Mouse (Mus musculus): ENCODE data around the gene Rabep2. TPM values are rescaled to one million over a fixed set of nuclear protein-coding genes. Genes with fewer than 3 reads are reported as not detected.

Rabep2 gene
- polyA plus RNA-seq (2015; fragmentation: Nextera tagmentation; extraction: Ambion mirVana), result 14.2 and 17.6 TPM in 2 replicates

DNA sequence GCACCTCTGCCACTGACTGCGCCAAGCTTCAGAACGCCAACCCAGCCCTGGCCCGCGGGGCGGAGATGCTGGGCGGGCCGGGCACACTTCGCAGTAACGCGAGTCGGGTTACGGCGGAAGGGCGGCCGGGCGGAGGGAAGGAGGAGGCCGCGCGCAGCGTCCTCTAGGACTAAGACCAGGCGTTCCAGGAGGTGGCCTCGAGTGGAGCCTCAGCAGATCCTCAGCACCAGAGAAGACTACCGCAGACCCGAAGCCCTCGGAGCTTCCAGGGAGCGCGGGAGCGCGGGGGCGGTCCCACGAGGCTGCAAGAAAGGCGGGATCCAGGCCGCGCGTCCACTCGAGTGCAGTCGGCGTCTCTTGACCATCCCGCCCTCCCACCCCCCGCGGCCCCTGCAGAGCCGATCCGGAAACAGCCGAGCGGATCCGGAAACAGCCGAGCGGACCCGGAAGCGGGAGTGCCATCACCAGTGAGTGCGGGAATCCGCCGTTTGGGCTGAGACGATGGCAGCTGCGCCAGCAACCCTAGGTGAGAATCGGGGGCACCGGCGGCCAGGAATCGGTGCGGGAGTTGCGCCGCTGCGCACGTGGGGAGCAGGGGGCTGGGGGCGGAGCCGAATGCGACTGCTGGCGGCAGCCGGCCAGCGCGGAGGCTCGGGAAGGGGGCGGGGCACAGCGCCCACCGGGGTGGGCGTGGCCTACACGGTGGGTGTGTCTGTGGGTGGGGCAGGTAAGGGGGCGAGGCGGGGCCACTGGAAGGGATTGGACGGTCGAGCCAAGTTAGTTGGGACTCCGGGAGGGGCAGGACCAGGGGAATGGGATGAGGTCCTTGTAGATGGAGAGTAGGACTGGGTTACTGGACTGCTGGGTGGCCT lies at the start of gene Rabep2:
Gene Rabep2 (plus strand): TSS at position 129 of the 872 bp plus-strand sequence.

DNA sequence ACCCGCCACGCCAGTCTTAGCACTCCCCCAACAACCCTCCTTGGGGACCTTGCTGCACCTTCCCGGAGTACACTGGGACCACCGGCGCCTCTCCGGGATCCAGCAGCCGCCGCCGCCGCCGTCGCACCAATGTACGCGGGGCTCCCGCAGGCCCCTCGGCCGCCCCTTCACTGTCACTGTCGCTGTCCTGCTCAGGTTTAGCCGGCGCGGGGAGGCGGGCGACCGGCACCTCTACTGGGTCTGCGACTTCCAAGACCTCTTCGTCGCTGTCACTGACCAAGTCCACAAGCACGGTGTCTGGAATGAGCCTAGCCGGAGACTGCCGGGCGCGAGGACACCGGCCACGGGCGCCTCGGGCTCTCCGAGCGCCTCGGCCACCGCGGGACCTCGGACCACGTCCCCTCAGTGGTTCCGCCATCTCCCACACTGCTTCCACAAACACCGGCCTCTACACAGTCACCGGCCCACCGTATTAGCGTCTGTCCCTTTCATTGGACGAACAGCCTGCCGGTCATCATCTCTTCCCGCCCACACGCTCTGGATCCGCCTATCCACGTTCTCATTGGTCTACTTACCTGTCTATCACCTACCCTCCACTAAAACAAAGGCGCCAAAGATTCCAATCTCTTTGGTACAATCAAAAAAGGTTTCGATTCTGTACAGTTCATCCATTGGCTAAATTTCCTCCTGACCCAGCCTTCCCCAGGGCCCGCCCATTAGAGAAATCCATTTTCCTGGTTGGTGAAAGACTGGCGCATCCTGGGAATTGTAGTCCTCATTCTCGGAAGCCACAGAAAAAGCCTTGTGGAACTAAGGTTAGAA lies 32.0 kb upstream of the Rabep2 start, which contains the start of gene Nfatc2ip:
Gene Nfatc2ip (minus strand): TSS at position 440 of the 822 bp plus-strand sequence.

GRCm38 (mm10) chr7:126414725-126415124 lies 13.8 kb upstream of the Rabep2 start, which contains the start of gene Cd19:
Cd19 (minus strand) TSS chr7:126414889.

GRCm38 (mm10) chr7:126463004-126463403 lies 34.4 kb downstream of the Rabep2 start, which contains the start of gene Atp2a1:
Atp2a1 (minus strand) TSS chr7:126463108.

GRCm38 (mm10) chr7:126474993-126475581 lies 46.5 kb downstream of the Rabep2 start, which contains the start of gene Sh2b1:
Sh2b1 (minus strand) TSS chr7:126475424.

DNA sequence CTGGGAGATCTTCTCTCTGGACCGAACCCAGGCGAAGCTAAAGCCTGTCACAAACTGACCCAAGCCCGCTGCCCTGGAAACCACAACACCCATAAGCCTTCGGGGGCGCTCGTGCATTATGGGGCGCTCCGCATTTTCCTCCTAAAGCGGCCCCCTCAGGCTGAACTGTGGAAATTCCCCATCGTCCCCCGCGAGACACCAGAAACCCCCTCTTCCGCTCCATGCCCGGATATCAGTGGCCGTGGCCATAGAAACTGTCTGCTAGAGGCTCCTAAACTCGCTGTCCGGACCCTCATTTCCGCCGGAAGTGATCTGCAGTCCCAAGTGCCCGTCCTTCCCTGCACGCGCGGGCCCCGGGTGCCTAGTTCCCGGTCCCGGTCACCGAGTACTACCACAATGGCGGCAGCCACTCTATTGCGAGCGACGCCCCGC lies 58.5 kb downstream of the Rabep2 start, which contains the start of gene Tufm:
Gene Tufm (plus strand): TSS at position 310 of the 432 bp plus-strand sequence.

Other genes with a start within 250 kb of the Rabep2 start
- 19.8 and 21.4 TPM in 2 replicates for gene Xpo6, start 228.3 kb upstream of the Rabep2 start, polyA plus RNA-seq (2015; fragmentation: Nextera tagmentation; extraction: Ambion mirVana)
- 2.3 and 3.1 TPM in 2 replicates for gene Sbk1, start 156.1 kb upstream of the Rabep2 start, polyA plus RNA-seq (2015; fragmentation: Nextera tagmentation; extraction: Ambion mirVana)
- 0.48 and 1.0 TPM in 2 replicates for gene Lat, start 59.2 kb upstream of the Rabep2 start, polyA plus RNA-seq (2015; fragmentation: Nextera tagmentation; extraction: Ambion mirVana)
- gene Spns1, start 51.3 kb upstream of the Rabep2 start, polyA plus RNA-seq (2015; fragmentation: Nextera tagmentation; extraction: Ambion mirVana), result 28.0 and 30.0 TPM in 2 replicates
- 1.1 and 1.3 TPM in 2 replicates for gene Nfatc2ip, start 32.0 kb upstream of the Rabep2 start, polyA plus RNA-seq (2015; fragmentation: Nextera tagmentation; extraction: Ambion mirVana)
- 0.35 TPM in 1 of 2 replicates, not detected in the other for gene Cd19, start 13.9 kb upstream of the Rabep2 start, polyA plus RNA-seq (2015; fragmentation: Nextera tagmentation; extraction: Ambion mirVana)
- gene Atp2a1, start 34.3 kb downstream of the Rabep2 start, polyA plus RNA-seq (2015; fragmentation: Nextera tagmentation; extraction: Ambion mirVana), result 0.41 and 0.55 TPM in 2 replicates
- 23.0 and 23.6 TPM in 2 replicates for gene Sh2b1, start 46.7 kb downstream of the Rabep2 start, polyA plus RNA-seq (2015; fragmentation: Nextera tagmentation; extraction: Ambion mirVana)
- 55.4 and 60.2 TPM in 2 replicates for gene Tufm, start 58.6 kb downstream of the Rabep2 start, polyA plus RNA-seq (2015; fragmentation: Nextera tagmentation; extraction: Ambion mirVana)
- 23.0 and 25.2 TPM in 2 replicates for gene Atxn2l, start 74.7 kb downstream of the Rabep2 start, polyA plus RNA-seq (2015; fragmentation: Nextera tagmentation; extraction: Ambion mirVana)
- 152 and 161 TPM in 2 replicates for gene Eif3c, start 137.7 kb downstream of the Rabep2 start, polyA plus RNA-seq (2015; fragmentation: Nextera tagmentation; extraction: Ambion mirVana)
- 2.1 and 3.6 TPM in 2 replicates for gene Apobr, start 156.2 kb downstream of the Rabep2 start, polyA plus RNA-seq (2015; fragmentation: Nextera tagmentation; extraction: Ambion mirVana)
- gene Cln3, start 157.1 kb downstream of the Rabep2 start, polyA plus RNA-seq (2015; fragmentation: Nextera tagmentation; extraction: Ambion mirVana), result 17.2 and 19.0 TPM in 2 replicates
- not detected in 2 replicates for gene Il27, start 166.2 kb downstream of the Rabep2 start, polyA plus RNA-seq (2015; fragmentation: Nextera tagmentation; extraction: Ambion mirVana)
- 62.7 and 73.5 TPM in 2 replicates for gene Nupr1, start 202.1 kb downstream of the Rabep2 start, polyA plus RNA-seq (2015; fragmentation: Nextera tagmentation; extraction: Ambion mirVana)
- gene Sgf29, start 220.6 kb downstream of the Rabep2 start, polyA plus RNA-seq (2015; fragmentation: Nextera tagmentation; extraction: Ambion mirVana), result 24.1 and 28.7 TPM in 2 replicates
- gene Sult1a1, start 247.7 kb downstream of the Rabep2 start, polyA plus RNA-seq (2015; fragmentation: Nextera tagmentation; extraction: Ambion mirVana), result 16.8 and 17.8 TPM in 2 replicates